Mouse (Mus musculus) lung, postnatal 14 days (tissue): ENCODE measurements at regions not wholly inside any gene's neighbourhood (a gene's known extent, or its start where the extent isn't known, plus 50 kb on each side); places are given as distances from the start of the nearest gene placed in this dataset.

ENCODE experiments used
- DNase-seq: peaks from one replicate; pipeline ENCODE4 v3.0.0; 2021

DNA sequence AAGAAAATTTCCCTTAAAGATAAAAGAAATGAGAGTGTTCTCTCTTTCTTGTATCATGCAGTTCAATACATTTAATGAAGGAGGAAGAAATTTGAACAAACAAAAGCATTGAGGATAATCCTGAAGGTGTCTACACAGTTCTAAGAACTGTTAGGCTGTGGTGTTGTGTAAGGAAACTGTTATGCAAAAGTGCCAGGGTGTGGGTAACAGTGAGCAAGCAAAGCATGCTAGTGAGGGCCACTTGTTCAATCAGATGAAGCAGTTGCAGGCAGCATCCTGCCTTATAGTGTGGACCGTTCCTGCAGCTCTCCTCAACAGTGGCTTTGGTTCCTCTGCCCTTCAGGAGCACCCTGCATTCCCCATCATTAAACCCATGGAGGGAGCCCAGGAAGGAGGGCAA, 177.1 kb upstream of the Marcks start:
- no peak for DNase-seq

- no peak for DNase-seq
Measured at GRCm38 (mm10) chr10:37314746-37315430, 176.2 kb upstream of the Marcks start.

GRCm38 (mm10) chr10:37313461-37313860, 174.7 kb upstream of the Marcks start:
- no peak for DNase-seq

DNA sequence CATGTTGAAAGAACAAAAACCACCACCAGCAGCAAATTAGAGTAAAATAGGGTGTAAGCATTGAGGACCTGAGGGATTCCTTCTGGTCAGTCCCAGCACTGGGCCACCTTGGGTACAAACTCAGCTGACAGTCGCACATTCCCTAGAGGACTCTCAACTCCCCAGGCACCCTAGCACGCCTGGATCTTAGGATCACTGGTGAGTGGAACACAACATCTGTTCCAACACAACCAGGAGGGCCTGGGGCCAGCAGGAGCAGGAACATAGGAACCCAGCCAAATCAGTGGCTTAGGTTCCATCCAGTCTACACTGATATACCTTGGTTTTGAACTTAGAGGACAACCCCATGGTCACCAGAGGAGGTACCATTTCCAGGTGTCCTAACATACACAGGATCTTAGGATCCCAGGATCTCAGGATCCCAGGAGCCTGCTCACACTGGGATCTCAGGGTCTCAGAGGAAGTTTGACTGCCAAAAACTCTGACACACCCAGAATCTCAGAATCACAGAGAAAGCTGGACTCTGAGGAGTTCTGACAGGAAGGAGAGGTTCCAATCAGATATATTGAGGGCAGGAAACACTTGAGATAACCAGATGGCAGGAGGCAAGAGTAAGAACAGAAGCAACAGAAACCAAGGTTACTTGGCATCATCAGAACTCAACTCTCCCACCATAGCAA, 171.7 kb upstream of the Marcks start:
- no peak for DNase-seq

DNA sequence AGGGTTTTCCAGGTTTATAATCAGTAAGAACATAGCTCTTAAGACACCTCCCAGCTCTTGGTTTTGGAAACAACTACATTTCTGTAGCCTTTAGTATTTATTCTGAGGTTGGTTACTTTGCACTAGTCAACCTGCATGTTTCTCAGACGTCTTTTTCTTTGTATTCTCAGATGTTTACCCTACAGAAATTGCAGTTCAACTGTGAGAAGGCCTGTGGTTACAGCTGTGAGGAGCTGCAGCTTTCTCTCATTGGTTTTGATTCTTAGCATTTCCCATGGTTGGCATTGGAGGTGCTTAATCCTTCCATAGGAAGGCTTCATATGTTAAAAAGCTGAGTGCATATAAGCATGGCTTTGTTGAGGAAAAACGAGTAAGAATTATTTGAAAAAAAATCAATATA, 165.9 kb upstream of the Marcks start:
- no peak for DNase-seq

DNA sequence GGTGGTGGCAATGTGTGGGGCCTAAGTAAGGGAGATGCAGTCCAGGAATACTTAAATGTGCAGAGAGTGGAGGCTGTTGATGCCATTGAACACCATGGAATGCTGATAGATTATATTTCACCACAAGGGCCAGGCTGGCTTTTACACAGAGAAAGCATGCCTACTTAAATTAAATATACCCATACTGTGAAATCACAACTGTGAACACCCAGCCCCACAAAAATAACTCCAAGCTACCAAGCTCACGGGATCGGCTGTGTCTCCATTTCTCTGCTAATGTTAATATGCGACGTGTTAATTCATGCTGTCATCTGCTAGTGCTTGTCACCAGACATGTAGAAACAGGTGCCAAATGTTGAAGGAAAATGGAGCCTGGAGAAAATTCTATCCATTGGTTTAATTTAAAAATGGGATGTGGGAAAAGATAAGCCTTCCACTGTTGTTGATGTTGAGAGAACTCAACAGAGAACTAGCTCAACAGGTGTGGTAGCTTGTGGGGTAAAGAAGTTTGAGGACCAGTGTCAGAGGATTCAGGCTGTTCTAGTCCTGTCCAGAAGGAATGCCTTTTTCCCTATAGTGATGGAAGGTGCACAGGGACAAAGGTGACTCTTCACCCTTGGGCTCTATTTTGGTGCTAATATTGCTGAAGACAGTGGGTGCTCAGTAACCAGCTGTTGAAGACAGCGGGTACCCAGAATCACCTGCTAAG, 161.6 kb upstream of the Marcks start:
- no peak for DNase-seq

GRCm38 (mm10) chr10:37298689-37299421, 160.1 kb upstream of the Marcks start:
- DNase-seq = no peak

- no peak for DNase-seq
Measured at GRCm38 (mm10) chr10:37294231-37294630, 155.5 kb upstream of the Marcks start.

DNA sequence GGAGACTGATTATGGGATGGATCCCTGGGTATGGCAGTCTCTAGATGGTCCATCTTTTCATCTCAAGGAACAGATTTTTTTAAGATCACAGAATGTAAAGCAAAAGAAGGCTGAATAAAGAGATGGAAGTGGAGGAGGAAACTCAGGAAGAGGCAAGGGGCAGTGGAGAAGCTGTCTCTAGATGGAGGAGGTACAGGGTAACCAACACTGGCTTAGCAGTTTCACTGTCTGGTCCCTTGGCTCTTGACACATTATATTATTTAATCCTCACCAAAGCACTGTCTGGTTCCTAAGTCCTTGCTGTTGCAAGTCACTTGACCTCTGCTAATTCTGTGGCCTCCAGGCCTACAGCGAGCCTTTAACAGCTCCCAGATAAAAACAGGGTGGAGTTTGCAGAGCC, 154.6 kb upstream of the Marcks start:
- DNase-seq = no peak

DNA sequence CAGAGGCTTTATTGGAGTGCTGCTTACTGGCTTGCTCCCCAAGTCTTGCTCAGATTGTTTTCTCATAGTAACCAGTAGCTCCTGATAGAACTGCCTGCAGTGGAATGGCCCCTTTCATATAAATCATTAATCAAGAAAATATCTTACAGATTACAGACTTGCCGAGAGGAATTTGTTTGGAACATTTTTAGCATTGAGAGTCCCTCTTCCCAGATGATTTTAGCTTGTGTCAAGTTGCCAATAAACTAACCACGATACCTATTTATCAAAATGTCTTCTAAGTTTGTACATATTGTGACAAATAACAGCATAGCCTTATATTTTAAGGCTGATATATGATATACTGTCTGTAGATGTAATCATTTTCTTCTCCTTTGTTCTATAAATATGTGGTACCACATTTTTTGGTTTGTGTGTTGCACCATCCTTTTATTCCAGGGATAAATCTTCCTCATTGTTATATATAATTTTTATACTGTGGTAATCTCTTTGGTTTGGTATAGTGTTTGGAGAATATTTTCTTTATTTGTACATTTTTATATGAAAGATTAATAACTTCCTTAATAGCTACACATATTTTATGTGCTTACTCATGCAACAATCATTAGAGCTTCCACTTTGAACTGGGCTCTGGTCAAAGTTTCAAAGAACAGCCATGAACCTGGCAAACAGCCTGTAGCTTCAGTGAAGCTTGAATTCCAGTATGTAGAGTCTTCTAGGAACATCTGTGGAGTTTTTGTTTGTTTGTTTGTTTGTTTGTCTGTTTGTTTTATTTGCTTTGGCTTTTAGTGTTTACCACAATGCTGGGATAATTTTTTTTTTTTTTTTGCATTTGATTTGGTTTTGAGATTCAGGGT, 153.1 kb upstream of the Marcks start:
- no peak for DNase-seq

DNA sequence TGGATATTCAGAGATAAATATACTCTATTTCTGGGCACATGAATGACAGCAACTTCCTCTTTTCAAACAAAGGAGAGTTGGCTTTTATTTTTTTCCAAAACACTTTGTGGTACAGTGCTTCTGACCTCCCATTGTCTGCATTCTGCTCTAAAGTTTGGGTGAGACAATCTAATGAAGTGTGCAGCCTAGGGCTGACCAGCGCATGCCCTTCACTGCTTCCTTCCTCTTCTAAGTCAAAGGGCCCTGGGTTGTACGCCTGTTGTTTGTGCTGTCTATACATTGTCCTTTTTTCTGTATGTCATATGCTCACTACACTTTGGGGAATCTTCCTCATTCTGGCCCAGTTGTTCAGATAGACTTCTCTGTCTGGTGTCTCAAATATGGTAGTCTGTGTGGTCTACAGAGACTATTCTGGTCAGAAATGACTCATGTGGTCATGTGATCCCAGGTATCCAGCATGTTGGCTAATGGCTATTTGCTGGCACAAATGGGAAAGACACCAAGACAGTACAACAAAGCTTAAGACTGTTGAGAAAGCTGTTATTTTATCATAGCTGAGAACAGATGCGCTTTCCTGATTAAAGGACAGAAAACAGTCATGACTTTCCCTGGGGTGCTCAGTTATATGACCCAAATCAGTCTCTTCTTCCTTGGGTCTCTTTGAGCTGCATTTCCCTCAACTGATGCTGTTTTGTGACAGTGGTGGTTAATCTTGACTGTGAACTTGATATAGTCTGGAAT, 151.4 kb upstream of the Marcks start:
- DNase-seq = no peak

GRCm38 (mm10) chr10:37286305-37286704, 147.6 kb upstream of the Marcks start:
- no peak for DNase-seq

DNA sequence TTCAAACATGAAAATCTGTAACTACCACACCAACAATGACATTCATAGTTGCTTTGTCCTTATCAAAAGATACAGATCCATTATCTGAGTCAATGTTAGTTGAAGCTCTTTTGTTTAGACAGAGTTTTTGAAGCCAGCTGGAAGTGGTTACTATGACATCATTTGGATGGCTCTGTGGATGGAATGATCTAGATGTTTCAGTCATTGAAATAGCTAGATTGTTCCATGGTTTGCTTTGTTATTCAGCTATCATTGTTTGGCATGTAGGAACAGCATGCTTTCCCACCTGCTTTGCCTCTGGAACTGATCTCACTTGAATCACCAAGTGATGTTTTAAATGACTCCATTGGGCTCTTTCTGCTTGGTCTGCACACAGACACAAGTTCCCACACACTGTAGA, 144.2 kb upstream of the Marcks start:
- DNase-seq = no peak

GRCm38 (mm10) chr10:37280823-37281222, 142.1 kb upstream of the Marcks start:
- no peak for DNase-seq

GRCm38 (mm10) chr10:37280150-37280820, 141.6 kb upstream of the Marcks start:
- no peak for DNase-seq

GRCm38 (mm10) chr10:37279316-37279715, 140.6 kb upstream of the Marcks start:
- no peak for DNase-seq

- DNase-seq = no peak
Measured at GRCm38 (mm10) chr10:37275857-37276256, 137.1 kb upstream of the Marcks start.

DNA sequence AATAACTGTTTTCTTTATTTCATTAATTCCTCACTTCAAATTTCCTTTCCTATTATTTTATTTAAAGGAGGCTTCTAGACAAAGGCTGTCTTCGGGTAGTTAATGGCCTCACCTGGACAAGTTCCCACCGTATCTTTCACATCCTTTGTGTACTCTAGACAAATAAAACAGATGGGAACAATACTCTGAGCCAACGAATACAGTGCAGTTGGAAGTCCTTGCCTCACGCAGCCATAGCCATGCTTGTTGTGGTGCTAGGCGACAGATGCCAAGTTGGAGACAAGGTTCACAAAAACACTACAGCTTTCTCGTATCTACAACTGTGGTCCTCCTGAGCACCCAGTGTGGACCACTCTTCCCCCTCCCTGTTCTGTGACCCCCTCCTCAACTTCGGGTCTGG, 136.6 kb upstream of the Marcks start:
- DNase-seq = no peak

DNA sequence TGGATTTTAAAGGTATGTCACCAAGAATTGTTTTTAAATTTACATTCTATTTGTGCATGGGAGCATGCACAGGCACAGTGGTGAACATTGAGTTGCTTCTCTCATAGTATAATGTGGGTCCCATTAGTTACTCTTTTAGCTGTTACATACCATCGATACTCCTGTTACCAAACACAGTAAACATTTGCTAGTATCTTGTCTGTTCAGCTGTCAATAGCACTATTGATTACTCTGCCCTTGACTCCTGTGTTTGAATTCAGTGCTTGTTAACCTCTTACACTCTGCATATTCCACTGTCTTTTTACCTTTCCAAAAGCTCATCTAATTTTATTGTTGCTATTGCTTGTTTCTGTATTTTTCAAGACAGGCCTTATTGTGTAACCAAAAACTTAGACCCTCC, 133.2 kb upstream of the Marcks start:
- DNase-seq = no peak

DNA sequence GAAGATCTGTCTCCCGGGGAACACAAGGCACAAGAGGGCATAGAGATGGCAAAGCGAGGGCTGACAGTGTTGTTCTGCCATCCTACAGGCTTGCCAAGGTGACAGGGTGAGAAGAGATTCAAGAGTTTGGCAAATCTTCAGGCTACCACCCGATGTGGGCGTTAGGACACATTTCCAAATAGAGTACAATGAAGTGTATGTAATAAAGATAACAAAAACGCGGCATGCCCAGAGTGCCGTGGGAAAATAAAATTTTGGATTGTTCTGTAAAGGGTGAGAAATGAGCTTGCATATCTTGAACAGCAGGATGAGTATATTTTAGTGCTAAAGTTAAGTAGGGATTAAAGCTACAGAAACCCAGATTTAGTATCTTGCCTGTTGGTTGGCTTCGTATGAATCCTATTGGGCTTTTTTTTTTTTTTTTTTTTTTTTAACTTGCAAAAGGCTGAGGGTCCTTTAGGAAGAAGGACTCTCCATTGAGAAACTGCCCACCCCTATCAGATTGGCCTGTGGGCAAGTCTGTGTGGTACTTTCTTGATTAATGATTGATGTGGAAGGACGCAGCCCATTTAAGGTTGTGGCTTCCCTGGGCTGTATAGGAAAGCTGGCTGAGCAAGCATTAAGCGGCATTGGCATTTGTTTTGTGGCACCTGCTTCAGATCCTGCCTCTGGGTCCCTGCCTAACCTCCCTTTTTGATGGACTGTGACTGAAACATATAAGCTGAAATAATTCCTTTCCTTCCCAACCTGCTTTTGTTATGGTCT, 131.7 kb upstream of the Marcks start:
- no peak for DNase-seq
